Comparison of ENCODE assay signal across 18 mouse cellular contexts in the genomic region with DNA sequence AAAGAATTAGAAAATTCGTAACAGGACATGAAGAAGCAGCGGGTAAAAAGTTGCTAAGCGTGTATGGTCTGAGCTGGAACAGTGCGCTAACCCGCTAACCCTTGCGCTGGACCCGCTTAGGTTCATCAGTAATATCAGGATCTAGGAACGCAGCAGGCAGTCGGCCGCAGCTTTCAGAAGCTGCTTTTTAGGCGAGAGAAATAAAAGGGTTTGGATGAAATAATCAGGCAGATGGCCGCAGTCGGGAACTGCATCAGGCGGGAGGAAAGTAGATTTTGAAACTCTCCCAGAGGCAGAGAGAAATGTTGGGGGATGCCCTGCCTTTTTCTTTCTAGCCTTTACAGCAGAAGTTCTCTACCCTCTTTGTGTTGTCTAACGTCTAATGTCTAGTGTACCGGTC. TPM values are rescaled to one million over a fixed set of nuclear protein-coding genes. Genes with fewer than 3 reads are reported as not detected.
A peak's percentile ranks its signal among the peaks of the same experiment; 100 is the strongest.
DNase-seq lines count a peak whose midpoint lies in the region; ATAC-seq lines count a peak whose summit lies in the region.
"Had no signal": no experiment of that assay in that cellular context is flagged by ENCODE, and none has a peak within 500 bp of the region (broad histone marks: within the 10 kb centered on the region; RNA-seq: fewer than 3 reads in every experiment).

No protein-coding gene starts in this region.

- peaks cover 9% of the 10 kb centered on the region for H3K9me3 ChIP-seq in hindbrain, embryonic 10.5 days
- H3K9me3 ChIP-seq in hindbrain, embryonic 11.5 days (ENCODE audit: control insufficient read depth, low read length), result no peaks in the 10 kb centered on the region; the same call in 1 of the 2 replicates
- peaks cover 9% of the 10 kb centered on the region; the same call in 1 of the 2 replicates for H3K9me3 ChIP-seq in hindbrain, embryonic 12.5 days (replicated peaks)

- WGBS in hindbrain, embryonic 10.5 days, result 5% methylated on average over 16 of the region's 16 CpGs
- 6% methylated on average over 16 of the region's 16 CpGs for WGBS in hindbrain, embryonic 11.5 days
- WGBS in hindbrain, embryonic 12.5 days, result 3% methylated on average over 16 of the region's 16 CpGs

- peaks cover 45% of the 10 kb centered on the region for H3K27me3 ChIP-seq in hindbrain, embryonic 10.5 days (ENCODE audit: insufficient read depth, poor library complexity, severe bottlenecking)
- H3K27me3 ChIP-seq in hindbrain, embryonic 11.5 days (ENCODE audit: control insufficient read depth, insufficient read depth, low read length), result peaks cover 3% of the 10 kb centered on the region
- H3K27me3 ChIP-seq in hindbrain, embryonic 12.5 days, result peaks cover 27% of the 10 kb centered on the region

- H3K4me2 ChIP-seq in hindbrain, embryonic 11.5 days (replicated peaks; ENCODE audit: low read depth, low read length), result no peak overlapping the region
- H3K4me2 ChIP-seq in hindbrain, embryonic 12.5 days (replicated peaks), result peak overlapping the region; percentile 24; the same call in 1 of the 2 replicates
- H3K4me2 ChIP-seq: embryonic facial prominence, embryonic 12.5 days; liver, embryonic 12.5 days had no signal

- no peak for ATAC-seq in hindbrain, embryonic 11.5 days (ENCODE audit: low FRiP score)
- ATAC-seq in hindbrain, embryonic 12.5 days (ENCODE audit: low FRiP score), result no peak
- ATAC-seq in megakaryocyte-erythroid progenitor cell, adult 5-6 weeks (replicated peaks; ENCODE audit: low FRiP score, low TSS enrichment, poor library complexity, severe bottlenecking), result no peak
- no peak for ATAC-seq in frontal cortex, adult (ENCODE audit: low TSS enrichment)
- ATAC-seq: CD4-positive, CD25-positive, alpha-beta regulatory T cell, adult 4 months; liver, embryonic 12.5 days had no signal

- no peak overlapping the region for H3K9ac ChIP-seq in hindbrain, embryonic 11.5 days (ENCODE audit: low read depth, low read length)
- no peak overlapping the region for H3K9ac ChIP-seq in hindbrain, embryonic 12.5 days
- H3K9ac ChIP-seq: embryonic facial prominence, embryonic 12.5 days; liver, embryonic 12.5 days had no signal

- H3K4me3 ChIP-seq in hindbrain, embryonic 10.5 days, result peak overlapping the region; percentile 32
- no peak overlapping the region for H3K4me3 ChIP-seq in hindbrain, embryonic 11.5 days (ENCODE audit: low read depth, low read length)
- no peak overlapping the region for H3K4me3 ChIP-seq in hindbrain, embryonic 12.5 days
- H3K4me3 ChIP-seq: embryonic facial prominence, embryonic 12.5 days; liver, embryonic 12.5 days had no signal

- peak; percentile 8 for DNase-seq in hindbrain, embryonic 10.5 days (ENCODE audit: low spot score)
- DNase-seq in hindbrain, embryonic 11.5 days (ENCODE audit: low spot score), result no peak
- peak; percentile 16 for DNase-seq in embryo, embryonic 10 days (ENCODE audit: low spot score)
- peak; percentile 19 for DNase-seq in neural tube, embryonic 10.5 days (ENCODE audit: extremely low spot score, low spot score)
- no peak for DNase-seq in right cerebral cortex, adult 18-20 months
- DNase-seq: kidney, adult 9 months; lung, postnatal 36 days; spleen, adult 18-20 months; thymus, postnatal 14 days had no signal

- H3K36me3 ChIP-seq in hindbrain, embryonic 10.5 days, result no peaks in the 10 kb centered on the region
- no peaks in the 10 kb centered on the region for H3K36me3 ChIP-seq in hindbrain, embryonic 11.5 days (ENCODE audit: control insufficient read depth, insufficient read depth, low read length)
- no peaks in the 10 kb centered on the region for H3K36me3 ChIP-seq in hindbrain, embryonic 12.5 days
- H3K36me3 ChIP-seq: embryonic facial prominence, embryonic 12.5 days; liver, embryonic 12.5 days had no signal

- no peak overlapping the region for H3K27ac ChIP-seq in hindbrain, embryonic 10.5 days
- H3K27ac ChIP-seq in hindbrain, embryonic 11.5 days (ENCODE audit: low read depth, low read length), result no peak overlapping the region
- H3K27ac ChIP-seq in hindbrain, embryonic 12.5 days, result no peak overlapping the region
- H3K27ac ChIP-seq: embryonic facial prominence, embryonic 12.5 days; liver, embryonic 12.5 days had no signal

- H3K4me1 ChIP-seq in hindbrain, embryonic 10.5 days (replicated peaks), result peaks cover 14% of the 10 kb centered on the region
- H3K4me1 ChIP-seq in hindbrain, embryonic 11.5 days (replicated peaks; ENCODE audit: control insufficient read depth, insufficient read depth, low read length), result no peaks in the 10 kb centered on the region
- H3K4me1 ChIP-seq in hindbrain, embryonic 12.5 days, result peaks cover 4% of the 10 kb centered on the region; the same call in 1 of the 2 replicates
- H3K4me1 ChIP-seq: embryonic facial prominence, embryonic 12.5 days; liver, embryonic 12.5 days had no signal

RNA-seq across cellular contexts. Expression of gene Olfr1339, which starts 9.9 kb away (rescaled TPM):
- polyA plus RNA-seq in hindbrain, embryonic 10.5 days (2016; fragmentation: Nextera tagmentation; extraction: Ambion mirVana), result not detected in 2 replicates
- polyA plus RNA-seq in hindbrain, embryonic 11.5 days (2014; fragmentation: Nextera tagmentation; extraction: Ambion mirVana), result not detected in 2 replicates
- not detected in 2 replicates for polyA plus RNA-seq in hindbrain, embryonic 12.5 days (2016; fragmentation: Nextera tagmentation; extraction: Ambion mirVana)
- not detected in 2 replicates for total RNA-seq in megakaryocyte-erythroid progenitor cell, adult 5-6 weeks (2014; fragmentation: Nextera tagmentation)
- not detected in 2 replicates for total RNA-seq in megakaryocyte-erythroid progenitor cell, adult 5-6 weeks (2017)
- total RNA-seq: layer of hippocampus, postnatal 36 days had no signal
- polyA plus RNA-seq: CD4-positive, CD25-positive, alpha-beta regulatory T cell, adult 4 months; embryonic facial prominence, embryonic 12.5 days; heart, embryonic 16.5 days; liver, embryonic 12.5 days; neural tube, embryonic 14.5 days had no signal

RNA-seq across cellular contexts. Expression of gene Olfr1338, which starts 16.7 kb away (rescaled TPM):
- polyA plus RNA-seq in hindbrain, embryonic 10.5 days (2016; fragmentation: Nextera tagmentation; extraction: Ambion mirVana), result not detected in 2 replicates
- polyA plus RNA-seq in hindbrain, embryonic 11.5 days (2014; fragmentation: Nextera tagmentation; extraction: Ambion mirVana), result not detected in 2 replicates
- polyA plus RNA-seq in hindbrain, embryonic 12.5 days (2016; fragmentation: Nextera tagmentation; extraction: Ambion mirVana), result not detected in 2 replicates
- not detected in 2 replicates for total RNA-seq in megakaryocyte-erythroid progenitor cell, adult 5-6 weeks (2014; fragmentation: Nextera tagmentation)
- total RNA-seq in megakaryocyte-erythroid progenitor cell, adult 5-6 weeks (2017), result not detected in 2 replicates
- total RNA-seq: layer of hippocampus, postnatal 36 days had no signal
- polyA plus RNA-seq: CD4-positive, CD25-positive, alpha-beta regulatory T cell, adult 4 months; embryonic facial prominence, embryonic 12.5 days; heart, embryonic 16.5 days; liver, embryonic 12.5 days; neural tube, embryonic 14.5 days had no signal

RNA-seq across cellular contexts. Expression of gene Olfr1340, which starts 21.9 kb away (rescaled TPM):
- not detected in 2 replicates for polyA plus RNA-seq in hindbrain, embryonic 10.5 days (2016; fragmentation: Nextera tagmentation; extraction: Ambion mirVana)
- not detected in 2 replicates for polyA plus RNA-seq in hindbrain, embryonic 11.5 days (2014; fragmentation: Nextera tagmentation; extraction: Ambion mirVana)
- polyA plus RNA-seq in hindbrain, embryonic 12.5 days (2016; fragmentation: Nextera tagmentation; extraction: Ambion mirVana), result not detected in 2 replicates
- not detected in 2 replicates for total RNA-seq in megakaryocyte-erythroid progenitor cell, adult 5-6 weeks (2014; fragmentation: Nextera tagmentation)
- total RNA-seq in megakaryocyte-erythroid progenitor cell, adult 5-6 weeks (2017), result not detected in 2 replicates
- total RNA-seq: layer of hippocampus, postnatal 36 days had no signal
- polyA plus RNA-seq: CD4-positive, CD25-positive, alpha-beta regulatory T cell, adult 4 months; embryonic facial prominence, embryonic 12.5 days; heart, embryonic 16.5 days; liver, embryonic 12.5 days; neural tube, embryonic 14.5 days had no signal

RNA-seq across cellular contexts. Expression of gene Olfr1341, which starts 38.6 kb away (rescaled TPM):
- polyA plus RNA-seq in hindbrain, embryonic 10.5 days (2016; fragmentation: Nextera tagmentation; extraction: Ambion mirVana), result not detected in 2 replicates
- polyA plus RNA-seq in hindbrain, embryonic 11.5 days (2014; fragmentation: Nextera tagmentation; extraction: Ambion mirVana), result not detected in 2 replicates
- polyA plus RNA-seq in hindbrain, embryonic 12.5 days (2016; fragmentation: Nextera tagmentation; extraction: Ambion mirVana), result not detected in 2 replicates
- not detected in 2 replicates for total RNA-seq in megakaryocyte-erythroid progenitor cell, adult 5-6 weeks (2014; fragmentation: Nextera tagmentation)
- not detected in 2 replicates for total RNA-seq in megakaryocyte-erythroid progenitor cell, adult 5-6 weeks (2017)
- total RNA-seq: layer of hippocampus, postnatal 36 days had no signal
- polyA plus RNA-seq: embryonic facial prominence, embryonic 12.5 days; heart, embryonic 16.5 days; liver, embryonic 12.5 days; neural tube, embryonic 14.5 days had no signal

RNA-seq across cellular contexts. Expression of gene Olfr1337, which starts 40.5 kb away (rescaled TPM):
- polyA plus RNA-seq in hindbrain, embryonic 10.5 days (2016; fragmentation: Nextera tagmentation; extraction: Ambion mirVana), result not detected in 2 replicates
- polyA plus RNA-seq in hindbrain, embryonic 11.5 days (2014; fragmentation: Nextera tagmentation; extraction: Ambion mirVana), result not detected in 2 replicates
- not detected in 2 replicates for polyA plus RNA-seq in hindbrain, embryonic 12.5 days (2016; fragmentation: Nextera tagmentation; extraction: Ambion mirVana)
- total RNA-seq in megakaryocyte-erythroid progenitor cell, adult 5-6 weeks (2014; fragmentation: Nextera tagmentation), result not detected in 2 replicates
- total RNA-seq in megakaryocyte-erythroid progenitor cell, adult 5-6 weeks (2017), result not detected in 2 replicates
- total RNA-seq: layer of hippocampus, postnatal 36 days had no signal
- polyA plus RNA-seq: CD4-positive, CD25-positive, alpha-beta regulatory T cell, adult 4 months; embryonic facial prominence, embryonic 12.5 days; heart, embryonic 16.5 days; liver, embryonic 12.5 days; neural tube, embryonic 14.5 days had no signal

Comparison
In these comparisons a context has a peak if more than half of its experiments do, and no peak if none do; other contexts are left out.
1. DNase-seq: peak in hindbrain, embryonic 10.5 days (single experiment), embryo, embryonic 10 days (single experiment) and neural tube, embryonic 10.5 days (single experiment); none in hindbrain, embryonic 11.5 days (single experiment) and right cerebral cortex, adult 18-20 months (single experiment).